Mouse (Mus musculus) liver, postnatal 0 days (tissue): ENCODE data around the gene Tjp3. TPM values are rescaled to one million over a fixed set of nuclear protein-coding genes. Genes with fewer than 3 reads are reported as not detected.

Source experiments
- ATAC-seq: fragments of 200-750 bp; cut with Nextera tagmentation; 2 replicates; pipeline ENCODE4 v1.8.0; 2017; ENCODE audit warnings: mild to moderate bottlenecking, moderate library complexity
- DNase-seq: peaks from one replicate; pipeline ENCODE4 v3.0.0-alpha.2; 2016
- H3K27ac ChIP-seq: fragments of 300-500 bp; sonication (generic); 2 replicates; pipeline ENCODE4 v1.5.1; 2014; ENCODE audit warnings: antibody characterized with exemption, moderate library complexity, mild to moderate bottlenecking, low read depth
- H3K27me3 ChIP-seq: fragments of 300-500 bp; sonication (generic); 2 replicates; pipeline ENCODE4 v1.6.1; 2014; ENCODE audit warnings: low read length, control low read depth, mixed read lengths; ENCODE audit not compliant: insufficient read depth
- H3K36me3 ChIP-seq: fragments of 300-500 bp; sonication (generic); replicated peaks from 2 replicates; pipeline ENCODE4 v1.6.1; 2014; ENCODE audit warnings: mild to moderate bottlenecking, control low read depth, low read length, moderate library complexity, mixed read lengths; ENCODE audit not compliant: insufficient read depth
- H3K4me1 ChIP-seq: fragments of 300-500 bp; sonication (generic); 2 replicates; pipeline ENCODE4 v1.6.1; 2014; ENCODE audit warnings: antibody characterized with exemption, mild to moderate bottlenecking, control low read depth; ENCODE audit not compliant: insufficient read depth
- H3K4me2 ChIP-seq: fragments of 300-500 bp; sonication (generic); 2 replicates; pipeline ENCODE4 v1.6.1; 2014; ENCODE audit warnings: low read depth, mild to moderate bottlenecking, low read length, moderate library complexity, mixed read lengths
- H3K4me3 ChIP-seq: fragments of 300-500 bp; sonication (generic); 2 replicates; pipeline ENCODE4 v1.5.1; 2014; ENCODE audit warnings: low read depth, low read length
- H3K9ac ChIP-seq: fragments of 300-500 bp; sonication (generic); replicated peaks from 2 replicates; pipeline ENCODE4 v1.6.1; 2014; ENCODE audit warnings: mild to moderate bottlenecking, moderate library complexity
- H3K9me3 ChIP-seq: fragments of 300-500 bp; sonication (generic); 2 replicates; pipeline ENCODE4 v1.6.1; 2016; ENCODE audit warnings: mild to moderate bottlenecking, control low read depth, low read length, mixed read lengths
- CTCF ChIP-seq: sonication (generic); IDR thresholded peaks from 2 replicates; pipeline ENCODE4 v1.5.1; 2016; ENCODE audit warnings: antibody characterized with exemption, low read depth
- EP300 ChIP-seq: IDR thresholded peaks from 2 replicates; pipeline ENCODE4 v1.6.1; 2016; ENCODE audit warnings: antibody characterized with exemption, low read depth, mild to moderate bottlenecking
- WGBS: fragments of 180-500 bp; shearing (Covaris S2); extraction: QIAGEN DNeasy Blood & Tissue Kit; methylation state at CpG from one replicate; pipeline ENCODE4 v1.1.7; 2014; ENCODE audit not compliant: insufficient replicate concordance; 5-methylcytosine and 5-hydroxymethylcytosine counted together
- polyA plus RNA-seq: library from polyadenylated mRNA; unstranded; fragments of >200 nt; fragmentation: Nextera tagmentation; extraction: Ambion mirVana; gene quantifications from 2 replicates; pipeline ENCODE4 v1.2.1, GENCODE M21; 2015

Tjp3 gene
- polyA plus RNA-seq, 1 experiment from 2014 or later: 1.8 TPM

- Histone ChIP-seq H3K27me3 (no peaks in the 10 kb centered on the region), H3K36me3 (peaks cover 44% of the 10 kb centered on the region), H3K4me3 (no peak overlapping the region), H3K9ac (no peak overlapping the region), H3K4me1 (peaks cover 14% of the 10 kb centered on the region; the same call in 1 of the 2 replicates), H3K4me2 (no peak overlapping the region), H3K27ac (no peak overlapping the region), H3K9me3 (no peaks in the 10 kb centered on the region)
- TF ChIP-seq EP300: no peak
- TF ChIP-seq CTCF: no peak
- no peak for ATAC-seq
- 93% methylated on average over 18 of the region's 18 CpGs for WGBS
- DNase-seq: no peak
Observed at GRCm38 (mm10) chr10:81325781-81326180, 34.4 kb upstream of the Tjp3 start.

- DNase-seq: no peak
- peaks cover 44% of the 10 kb centered on the region for H3K36me3 ChIP-seq
- no peaks in the 10 kb centered on the region for H3K9me3 ChIP-seq
- WGBS: 98% methylated on average over 20 of the region's 21 CpGs
- H3K27me3 ChIP-seq: no peaks in the 10 kb centered on the region
- ATAC-seq: no peak
- H3K4me2 ChIP-seq: no peak overlapping the region
- H3K4me1 ChIP-seq: peaks cover 12% of the 10 kb centered on the region
- TF ChIP-seq EP300: no peak
- no peak for TF ChIP-seq CTCF
- H3K4me3 ChIP-seq: no peak overlapping the region
- no peak overlapping the region for H3K27ac ChIP-seq
- H3K9ac ChIP-seq: no peak overlapping the region
Observed at GRCm38 (mm10) chr10:81325176-81325575, 33.8 kb upstream of the Tjp3 start.

DNA sequence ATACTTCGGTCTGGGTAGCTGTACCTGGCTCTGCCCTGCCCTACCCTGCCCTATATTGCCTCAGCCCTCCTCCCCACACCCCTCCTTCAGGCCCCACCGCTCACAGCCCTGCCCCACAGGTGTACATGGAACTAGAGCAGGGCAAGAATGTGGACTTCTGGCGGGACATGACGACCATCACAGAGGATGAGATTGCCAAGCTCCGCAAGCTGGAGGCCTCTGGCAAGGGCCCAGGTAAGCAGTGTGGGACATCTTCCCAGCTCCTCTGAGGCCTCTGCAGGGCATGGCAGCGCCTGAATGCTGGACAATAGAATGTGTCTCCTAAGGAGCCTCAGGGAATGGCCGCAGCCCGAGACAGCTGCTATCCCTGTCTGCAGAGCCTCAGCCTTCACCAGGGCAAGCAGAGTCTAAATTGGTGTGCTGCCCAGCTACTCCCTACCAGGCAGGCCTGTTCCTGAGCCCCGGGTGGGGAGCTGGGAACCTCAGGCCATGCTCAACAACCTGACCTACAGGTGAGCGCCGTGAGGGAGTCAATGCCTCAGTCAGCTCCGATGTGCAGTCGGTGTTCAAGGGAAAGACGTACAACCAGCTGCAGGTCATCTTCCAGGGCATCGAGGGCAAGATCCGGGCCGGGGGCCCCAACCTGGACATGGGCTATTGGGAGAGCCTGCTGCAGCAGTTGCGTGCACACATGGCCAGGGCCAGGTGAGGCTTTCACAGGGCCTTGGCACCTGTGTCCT, 32.6 kb upstream of the Tjp3 start:
- ATAC-seq (no peak), DNase-seq (no peak)
- no peak overlapping the region for H3K27ac ChIP-seq
- peaks cover 44% of the 10 kb centered on the region for H3K36me3 ChIP-seq
- no peak overlapping the region for H3K9ac ChIP-seq
- TF ChIP-seq EP300 (no peak), CTCF (no peak)
- H3K4me2 ChIP-seq: no peak overlapping the region
- no peaks in the 10 kb centered on the region for H3K9me3 ChIP-seq
- peaks cover 22% of the 10 kb centered on the region for H3K4me1 ChIP-seq
- H3K27me3 ChIP-seq: no peaks in the 10 kb centered on the region
- H3K4me3 ChIP-seq: no peak overlapping the region
- 92% methylated on average over 18 of the region's 18 CpGs for WGBS

DNA sequence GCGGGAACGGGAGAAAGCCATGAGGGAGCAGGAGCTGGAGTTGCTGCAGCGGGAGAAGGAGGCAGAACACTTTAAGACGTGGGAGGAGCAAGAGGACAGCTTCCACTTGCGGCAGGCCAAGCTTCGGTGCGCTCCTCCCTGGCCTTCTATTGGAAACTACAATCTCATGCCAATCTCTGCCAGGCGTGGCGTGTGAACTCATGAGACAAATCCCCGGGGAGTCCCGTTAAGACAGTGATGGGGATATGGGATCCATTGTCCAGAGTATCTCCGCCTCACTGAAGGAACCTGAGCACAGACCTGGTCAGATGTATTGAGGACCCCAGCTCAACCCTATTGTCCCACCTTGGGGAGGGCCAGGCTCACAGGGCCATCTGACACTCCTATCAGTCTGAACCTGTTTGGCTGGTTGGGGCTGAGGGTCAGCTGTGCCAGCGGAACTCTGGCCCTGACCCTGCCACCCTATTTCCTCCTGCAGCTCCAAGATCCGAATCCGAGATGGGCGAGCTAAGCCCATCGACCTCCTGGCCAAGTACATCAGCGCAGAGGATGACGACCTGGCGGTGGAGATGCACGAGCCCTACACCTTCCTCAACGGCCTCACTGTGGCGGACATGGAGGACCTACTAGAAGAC, 31.9 kb upstream of the Tjp3 start:
- Histone ChIP-seq H3K36me3 (peaks cover 44% of the 10 kb centered on the region), H3K9ac (no peak overlapping the region), H3K27ac (no peak overlapping the region), H3K4me3 (no peak overlapping the region), H3K4me1 (peaks cover 29% of the 10 kb centered on the region), H3K27me3 (no peaks in the 10 kb centered on the region), H3K9me3 (no peaks in the 10 kb centered on the region), H3K4me2 (no peak overlapping the region)
- WGBS: 93% methylated on average over 23 of the region's 23 CpGs
- DNase-seq: no peak
- ATAC-seq: no peak
- TF ChIP-seq EP300 (no peak), CTCF (no peak)

DNA sequence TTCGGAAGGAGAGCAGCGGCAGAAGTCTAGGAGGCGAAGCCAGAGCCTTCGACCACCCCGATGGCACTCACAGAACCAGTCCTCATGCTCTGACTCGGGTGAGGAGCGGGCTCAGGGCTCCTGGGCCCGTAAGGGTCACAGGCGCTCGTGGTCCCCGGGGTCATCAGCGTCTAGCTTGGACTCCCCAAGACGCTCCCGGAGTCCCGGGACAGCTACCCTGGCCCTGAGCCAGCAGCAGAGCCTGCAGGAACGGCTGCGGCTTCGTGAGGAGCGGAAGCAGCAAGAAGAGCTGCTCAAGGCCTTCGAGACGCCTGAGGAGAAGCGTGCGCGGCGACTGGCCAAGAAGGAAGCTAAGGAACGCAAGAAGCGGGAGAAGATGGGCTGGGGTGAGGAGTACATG, 31.1 kb upstream of the Tjp3 start:
- WGBS: 91% methylated on average over 27 of the region's 27 CpGs
- DNase-seq: no peak
- peak overlapping the region; percentile 88 for H3K4me2 ChIP-seq
- H3K27me3 ChIP-seq: no peaks in the 10 kb centered on the region
- no peak for ATAC-seq
- H3K4me1 ChIP-seq: peaks cover 31% of the 10 kb centered on the region
- TF ChIP-seq CTCF: no peak
- no peak for TF ChIP-seq EP300
- peaks cover 44% of the 10 kb centered on the region for H3K36me3 ChIP-seq
- no peak overlapping the region for H3K27ac ChIP-seq
- no peaks in the 10 kb centered on the region for H3K9me3 ChIP-seq
- peak overlapping the region; percentile 75; the same call in 1 of the 2 replicates for H3K4me3 ChIP-seq
- 0 out of 2 replicates have a peak overlapping the region, but pooled peaks have one; percentile 90 for H3K9ac ChIP-seq

DNA sequence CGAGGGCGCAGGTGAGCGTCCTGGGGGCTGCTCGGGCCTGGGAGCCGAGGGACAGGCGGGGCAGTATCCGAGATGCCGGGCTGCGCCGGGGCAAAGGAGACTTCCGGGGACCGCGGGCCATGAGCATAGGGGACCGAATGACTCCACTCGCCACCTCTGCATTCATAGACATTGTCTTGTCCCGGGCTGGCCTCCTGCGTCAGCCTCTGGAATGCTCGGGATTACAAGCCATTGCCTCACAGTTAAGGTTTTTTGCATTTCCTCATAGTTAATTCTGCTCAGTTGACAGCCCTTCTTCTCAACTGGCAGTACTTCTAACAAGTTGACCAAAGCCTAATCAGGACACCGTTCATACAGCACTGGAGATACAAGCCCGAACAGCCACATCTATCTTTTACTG, 30.1 kb upstream of the Tjp3 start:
- WGBS: 2% methylated on average over 20 of the region's 20 CpGs
- no peak for TF ChIP-seq CTCF
- Histone ChIP-seq H3K4me1 (peaks cover 39% of the 10 kb centered on the region), H3K4me3 (peak overlapping the region; percentile 75), H3K27me3 (no peaks in the 10 kb centered on the region), H3K36me3 (peaks cover 39% of the 10 kb centered on the region), H3K4me2 (peak overlapping the region; percentile 88), H3K27ac (peak overlapping the region; percentile 79), H3K9me3 (no peaks in the 10 kb centered on the region), H3K9ac (peak overlapping the region; percentile 90)
- DNase-seq: no peak
- ATAC-seq: 0 out of 2 replicates have a peak, but pooled peaks have one; percentile 0
